Comparison of ENCODE assay signal across 11 mouse cellular contexts in the genomic region with DNA sequence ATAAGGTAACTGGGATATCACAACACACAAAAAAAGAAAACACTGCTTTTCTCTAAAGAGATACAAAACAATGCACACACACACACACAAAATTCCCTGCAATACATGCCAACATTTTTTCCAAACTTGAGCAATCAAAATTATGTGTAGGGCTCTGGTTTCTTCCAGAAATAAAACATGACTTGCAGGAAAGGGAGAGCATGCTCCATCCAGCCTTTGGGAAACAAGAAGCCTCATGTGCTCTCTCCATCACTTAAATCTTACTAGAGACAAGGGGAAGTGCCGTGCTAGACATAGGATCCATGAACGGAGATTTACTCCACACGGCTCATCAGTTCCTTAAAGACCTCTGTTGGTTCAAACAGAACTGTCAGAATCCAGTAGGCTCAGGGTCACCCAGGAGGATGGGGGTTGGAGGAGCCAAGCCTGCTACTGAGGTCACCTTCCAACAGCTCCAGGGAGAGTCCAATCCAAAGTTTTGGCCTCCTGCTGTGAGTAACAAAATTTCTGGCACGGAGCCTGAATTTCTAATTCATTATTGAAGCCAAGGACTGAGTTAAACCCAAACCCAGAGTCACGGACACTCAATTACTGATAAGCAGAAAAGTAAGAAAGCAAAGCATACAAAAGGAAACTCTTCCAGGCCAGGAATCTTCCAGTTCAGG. TPM values are rescaled to one million over a fixed set of nuclear protein-coding genes. Genes with fewer than 3 reads are reported as not detected.
A peak's percentile ranks its signal among the peaks of the same experiment; 100 is the strongest.
DNase-seq lines count a peak whose midpoint lies in the region; ATAC-seq lines count a peak whose summit lies in the region.
"Had no signal": no experiment of that assay in that cellular context is flagged by ENCODE, and none has a peak within 500 bp of the region (broad histone marks: within the 10 kb centered on the region; RNA-seq: fewer than 3 reads in every experiment).

No protein-coding gene starts in this region.

- H3K9ac ChIP-seq in liver, embryonic 11.5 days (ENCODE audit: low read depth, low read length) = no peak overlapping the region
- no peak overlapping the region for H3K9ac ChIP-seq in intestine, embryonic 15.5 days

- no peak for ATAC-seq in liver, embryonic 11.5 days (replicated peaks; ENCODE audit: low FRiP score)
- ATAC-seq in intestine, embryonic 15.5 days = no peak
- ATAC-seq in activated CD4-positive, CD25-positive, alpha-beta regulatory T cell, adult 4 months = no peak

- H3K27me3 ChIP-seq in liver, embryonic 11.5 days (replicated peaks; ENCODE audit: control insufficient read depth, insufficient read depth, low read length) = no peaks in the 10 kb centered on the region
- H3K27me3 ChIP-seq in intestine, embryonic 15.5 days (replicated peaks) = no peaks in the 10 kb centered on the region

- H3K4me2 ChIP-seq in liver, embryonic 11.5 days = peak overlapping the region; percentile 26
- no peak overlapping the region for H3K4me2 ChIP-seq in intestine, embryonic 15.5 days (replicated peaks)

- WGBS in liver, embryonic 11.5 days = 71% methylated on average over 5 of the region's 5 CpGs
- 81% methylated on average over 5 of the region's 5 CpGs for WGBS in intestine, embryonic 15.5 days

- H3K4me1 ChIP-seq in liver, embryonic 11.5 days (replicated peaks; ENCODE audit: control insufficient read depth, insufficient read depth, low read length) = peaks cover 66% of the 10 kb centered on the region
- H3K4me1 ChIP-seq in intestine, embryonic 15.5 days (replicated peaks) = 0 out of 2 replicates have a peak, but pooled peaks cover 4% of the 10 kb centered on the region

- no peak overlapping the region for H3K27ac ChIP-seq in liver, embryonic 11.5 days (ENCODE audit: low read depth, low read length)
- no peak overlapping the region for H3K27ac ChIP-seq in intestine, embryonic 15.5 days
- H3K27ac ChIP-seq: limb, embryonic 10.5 days; midbrain, embryonic 10.5 days had no signal

- no peaks in the 10 kb centered on the region for H3K36me3 ChIP-seq in liver, embryonic 11.5 days (ENCODE audit: control insufficient read depth, insufficient read depth, low read length)
- H3K36me3 ChIP-seq in intestine, embryonic 15.5 days = no peaks in the 10 kb centered on the region
- H3K36me3 ChIP-seq: limb, embryonic 10.5 days; midbrain, embryonic 10.5 days had no signal

- no peak overlapping the region for H3K4me3 ChIP-seq in liver, embryonic 11.5 days (ENCODE audit: low read depth, low read length)
- no peak overlapping the region for H3K4me3 ChIP-seq in intestine, embryonic 15.5 days (replicated peaks)
- H3K4me3 ChIP-seq: limb, embryonic 10.5 days; midbrain, embryonic 10.5 days had no signal

- DNase-seq in liver, embryonic 11.5 days (ENCODE audit: low spot score) = no peak
- DNase-seq in liver = no peak
- peak; percentile 34 for DNase-seq in Muller cell, postnatal 12 days (ENCODE audit: inconsistent ontology term)
- DNase-seq in adrenal gland, adult (ENCODE audit: inconsistent age in 2 of 2, low spot score in 1 of 2) = peak; percentile 77 to 94
- peak; percentile 74 for DNase-seq in kidney, postnatal 14 days
- DNase-seq: cerebellum, adult 18-20 months; heart, postnatal 36 days had no signal

- H3K9me3 ChIP-seq in liver, embryonic 11.5 days (ENCODE audit: control insufficient read depth, low read length) = no peaks in the 10 kb centered on the region
- no peaks in the 10 kb centered on the region for H3K9me3 ChIP-seq in intestine, embryonic 15.5 days
- H3K9me3 ChIP-seq: limb, embryonic 10.5 days; midbrain, embryonic 10.5 days had no signal

RNA-seq across cellular contexts. Expression of gene Ninl, which starts 32.8 kb away (rescaled TPM):
- 19.0 and 19.2 TPM in 2 replicates for polyA plus RNA-seq in liver, embryonic 11.5 days (2014; fragmentation: Nextera tagmentation; extraction: Ambion mirVana)
- polyA plus RNA-seq in intestine, embryonic 15.5 days (2015; fragmentation: Nextera tagmentation; extraction: Ambion mirVana) = 6.5 and 6.7 TPM in 2 replicates
- polyA plus RNA-seq in activated CD4-positive, CD25-positive, alpha-beta regulatory T cell, adult 4 months (2017; shearing (Covaris generic)) = not detected

RNA-seq across cellular contexts. Expression of gene Nanp, which starts 32.8 kb away (rescaled TPM):
- polyA plus RNA-seq in liver, embryonic 11.5 days (2014; fragmentation: Nextera tagmentation; extraction: Ambion mirVana) = 89.3 and 94.7 TPM in 2 replicates
- 53.8 and 61.2 TPM in 2 replicates for polyA plus RNA-seq in intestine, embryonic 15.5 days (2015; fragmentation: Nextera tagmentation; extraction: Ambion mirVana)
- 10 to 100 TPM; 36.7 to 37.3 TPM for polyA plus RNA-seq in activated CD4-positive, CD25-positive, alpha-beta regulatory T cell, adult 4 months (2017; shearing (Covaris generic))

Comparison
In these comparisons a context has a peak if more than half of its experiments do, and no peak if none do; other contexts are left out.
1. DNase-seq: peak in Muller cell, postnatal 12 days (single experiment), adrenal gland, adult (2 of 2) and kidney, postnatal 14 days (single experiment); none in liver, embryonic 11.5 days (single experiment) and liver (single experiment).